Mouse (Mus musculus): Measurements from ENCODE around the gene Elf2.

DNA sequence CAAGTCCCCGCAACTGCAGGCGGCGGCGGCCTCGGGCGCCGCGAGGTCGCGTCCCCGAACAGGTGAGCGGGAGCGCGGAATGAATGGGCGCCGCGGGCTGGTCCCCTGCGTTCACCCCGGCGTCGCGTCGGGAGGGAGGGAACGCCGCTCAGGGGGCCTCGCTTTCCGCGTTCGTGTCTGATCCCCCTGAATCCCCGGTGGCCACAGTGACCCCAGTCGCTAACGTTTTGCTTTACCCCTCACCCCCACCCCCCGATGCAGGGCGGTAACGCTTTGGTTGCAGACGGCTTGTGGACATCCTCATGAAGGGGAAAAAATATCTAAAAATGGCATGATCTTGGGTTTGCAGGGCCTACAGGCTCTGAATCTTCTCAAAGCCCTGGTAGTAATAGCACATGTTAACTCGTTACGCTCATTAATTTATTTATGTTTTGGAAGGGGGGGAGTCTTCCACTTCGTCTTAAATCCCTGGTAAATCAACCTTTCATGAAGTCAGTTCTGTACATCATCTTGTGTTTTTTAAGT lies 115.2 kb downstream of the Elf2 start:
- TF ChIP-seq POLR2A (IDR thresholded peaks at IDR 0.05; ENCODE audit: borderline replicate concordance, low read depth, low read length) (no peak), CTCF (IDR thresholded peaks at IDR 0.05; ENCODE audit: low read depth, low read length) (no peak)

All from bone marrow macrophage, adult 2 months (primary cell).